Mouse (Mus musculus) kidney, adult 11 months (tissue): ENCODE measurements around the gene Rpl3l.
"Not testable (repeated sequence)": the region's sequence is repeated elsewhere in the genome, so short reads cannot be mapped to it uniquely, and the experiment has no call there.

Experiments
- DNase-seq: peaks from one replicate; pipeline ENCODE4 v3.0.0; 2022

Gene Rpl3l

GRCm38 (mm10) chr17:24727618-24728017, at the start of gene Rpl3l:
Gene Rpl3l (plus strand): TSS chr17:24727820.
- no peak for DNase-seq

GRCm38 (mm10) chr17:24686514-24686913, 41.1 kb upstream of the Rpl3l start:
- peak; percentile 49 for DNase-seq

DNA sequence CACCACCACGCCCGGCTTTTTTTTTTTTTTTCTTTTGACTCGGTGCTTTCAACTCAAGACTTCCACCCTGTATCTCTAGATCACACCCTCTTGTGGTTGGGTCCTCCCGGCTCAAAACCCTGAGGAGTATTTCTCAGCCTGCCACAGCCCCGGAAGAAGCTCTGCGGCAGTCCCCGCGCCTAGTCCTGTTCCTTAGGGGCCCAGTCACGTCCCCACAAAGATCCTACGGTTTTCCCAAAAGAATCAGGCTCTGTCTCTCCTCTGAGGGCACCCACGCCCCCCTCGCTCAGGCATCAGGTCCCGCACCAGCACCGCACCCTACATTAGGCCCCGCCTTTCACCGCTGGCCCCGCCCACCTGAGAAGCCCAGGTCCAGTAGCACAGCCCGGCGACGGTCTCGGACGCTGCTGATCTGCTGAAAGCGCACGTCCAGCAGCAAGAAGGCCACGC, 40.4 kb upstream of the Rpl3l start:
- DNase-seq = no peak

- DNase-seq = no peak
These were observed 40.0 kb upstream of the Rpl3l start for GRCm38 (mm10) chr17:24687599-24687998.

DNA sequence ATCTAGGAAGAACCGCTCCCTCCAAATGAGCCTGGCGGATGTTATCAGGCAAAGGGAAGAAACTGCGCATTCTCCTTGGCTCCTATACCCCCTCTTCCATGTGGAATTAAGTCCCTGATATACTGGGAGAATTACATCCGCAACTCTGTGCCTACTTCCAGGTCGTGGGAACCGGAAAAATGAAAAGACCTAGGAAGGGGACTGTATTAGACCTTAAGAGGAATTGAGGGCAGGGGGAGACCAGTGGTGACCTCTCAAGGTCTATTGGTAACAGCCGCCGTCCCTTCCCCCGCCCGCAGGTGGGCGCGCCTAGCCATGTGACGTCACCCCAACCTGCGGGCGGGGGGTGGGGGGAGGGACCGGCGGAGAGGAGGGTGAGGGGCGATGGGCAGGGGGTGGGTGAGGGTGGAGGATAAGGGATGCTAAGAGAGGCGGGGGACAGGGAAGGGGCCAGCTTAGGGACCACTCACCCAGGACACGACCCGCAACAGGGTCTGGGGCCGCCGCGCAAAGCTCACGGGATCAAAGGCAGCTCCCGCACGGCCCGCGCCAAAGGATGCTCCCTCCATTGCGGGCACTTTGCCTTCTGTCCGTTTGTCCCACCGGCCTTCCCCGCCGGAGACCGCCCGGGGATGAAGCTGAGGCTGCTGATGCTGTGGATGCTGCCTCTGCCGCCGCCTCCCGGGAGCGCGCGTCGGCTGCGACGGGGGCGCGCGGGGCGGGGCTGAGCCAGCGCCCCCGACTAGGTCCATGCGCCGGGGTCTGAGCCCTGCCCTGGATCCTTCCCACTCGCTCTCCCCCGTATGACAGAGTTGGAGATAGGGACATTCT, 38.2 kb upstream of the Rpl3l start, which contains the start of gene Syngr3:
Gene Syngr3, minus strand, starts transcription at position 705 of the 831 bp plus-strand sequence.
- no peak for DNase-seq

DNA sequence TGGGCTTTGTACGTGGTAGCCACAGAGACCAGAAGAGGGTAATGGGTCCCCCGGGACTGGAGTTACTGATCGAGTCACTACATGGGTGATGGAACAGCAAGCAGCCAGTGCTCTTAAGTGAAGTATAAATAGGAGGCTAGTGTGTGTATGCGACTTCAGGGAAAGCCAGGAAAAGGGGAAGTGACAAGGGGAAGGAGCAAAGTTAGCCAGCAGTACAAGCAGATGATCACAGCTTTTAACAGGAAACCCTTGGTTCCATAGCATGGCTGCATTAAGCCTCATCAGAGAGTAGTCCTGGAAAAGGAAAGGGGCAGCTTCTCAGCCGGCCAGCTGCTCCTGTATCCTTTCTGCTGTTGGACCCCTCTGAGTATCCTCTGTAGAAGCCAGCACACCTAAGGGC, 35.2 kb upstream of the Rpl3l start:
- no peak for DNase-seq

- DNase-seq = no peak
These were observed 32.2 kb upstream of the Rpl3l start for GRCm38 (mm10) chr17:24695326-24696010.

DNA sequence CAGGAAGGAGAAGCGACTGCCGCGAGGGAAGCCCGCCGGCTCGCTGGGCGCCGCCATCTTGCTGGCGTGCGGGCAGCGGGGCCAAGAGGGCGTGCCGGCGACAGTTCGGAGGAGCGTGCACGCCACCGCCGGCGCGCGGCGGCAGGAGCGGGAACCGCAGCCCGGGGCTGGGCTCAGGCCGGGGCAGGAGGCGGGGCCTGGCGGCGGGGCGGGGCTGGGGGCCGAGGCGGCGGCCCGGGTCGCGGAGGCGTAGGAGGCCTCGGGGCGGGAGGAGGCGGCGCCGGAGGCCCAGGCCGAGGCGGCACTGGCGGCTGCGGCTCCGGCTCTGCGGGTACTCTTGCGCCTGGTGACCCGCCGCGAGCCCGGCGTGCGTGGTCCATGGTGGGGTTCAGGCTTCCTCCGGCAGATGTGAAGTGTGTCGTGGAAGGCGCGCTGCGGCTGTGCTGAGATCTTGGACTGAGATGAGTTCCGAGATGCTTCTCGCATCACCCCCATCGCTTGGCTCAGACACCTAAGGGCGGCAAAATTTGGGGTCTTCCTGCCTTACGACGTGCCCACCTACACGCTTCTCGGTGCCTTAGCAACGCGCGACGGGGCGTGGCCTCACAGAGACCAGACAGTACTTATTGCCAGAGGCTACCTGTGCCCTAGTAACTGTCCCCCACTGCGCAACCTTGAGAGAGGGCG, 31.5 kb upstream of the Rpl3l start, which contains the start of the genes Gfer and Noxo1:
Gene Gfer, minus strand, starts transcription at position 146 of the 687 bp plus-strand sequence.
Gene Noxo1, plus strand, starts transcription at position 224 of the 687 bp plus-strand sequence.
- DNase-seq = peak; percentile 82

- no peak for DNase-seq
These were observed 29.6 kb upstream of the Rpl3l start for GRCm38 (mm10) chr17:24697985-24698384.

DNA sequence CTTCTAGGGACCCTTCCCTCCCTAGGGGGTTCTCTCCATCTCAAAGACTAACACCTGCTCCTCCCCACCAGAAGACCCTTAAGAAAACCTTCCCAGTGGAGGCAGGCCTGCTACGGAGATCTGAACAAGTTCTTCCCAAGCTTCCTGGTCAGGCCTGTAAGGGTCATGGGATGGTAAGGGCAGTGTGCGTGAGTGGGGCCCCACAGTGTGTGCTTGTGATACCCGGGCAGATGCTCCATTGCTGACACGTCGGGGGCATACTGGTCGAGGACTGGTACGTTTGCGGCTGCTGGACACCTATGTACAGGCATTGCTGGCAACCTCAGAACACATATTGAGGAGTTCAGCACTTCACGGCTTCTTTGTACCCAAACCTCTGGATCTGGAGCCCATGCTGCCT, 28.9 kb upstream of the Rpl3l start:
- DNase-seq = no peak

DNA sequence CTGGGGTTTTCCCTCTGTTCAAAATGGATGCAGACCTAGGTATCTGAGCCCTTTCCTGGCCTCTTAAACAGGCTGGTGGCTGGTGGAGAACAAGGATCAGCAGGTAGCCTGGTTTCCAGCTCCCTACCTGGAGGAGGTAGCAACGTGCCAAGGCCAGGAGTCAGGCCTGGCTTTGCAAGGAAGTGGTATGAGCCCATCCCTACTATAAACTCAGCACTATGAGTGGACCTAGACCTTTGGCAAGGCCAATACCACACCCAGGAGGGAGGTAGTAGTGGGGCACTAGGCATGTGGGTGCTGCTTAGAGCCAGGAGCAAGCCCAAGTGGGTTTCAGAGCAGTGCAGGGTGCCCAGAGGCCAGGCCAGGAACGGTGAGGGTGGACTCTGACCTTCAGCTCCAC, 28.1 kb upstream of the Rpl3l start:
- no peak for DNase-seq

GRCm38 (mm10) chr17:24701251-24701650, 26.4 kb upstream of the Rpl3l start:
- DNase-seq = no peak

DNA sequence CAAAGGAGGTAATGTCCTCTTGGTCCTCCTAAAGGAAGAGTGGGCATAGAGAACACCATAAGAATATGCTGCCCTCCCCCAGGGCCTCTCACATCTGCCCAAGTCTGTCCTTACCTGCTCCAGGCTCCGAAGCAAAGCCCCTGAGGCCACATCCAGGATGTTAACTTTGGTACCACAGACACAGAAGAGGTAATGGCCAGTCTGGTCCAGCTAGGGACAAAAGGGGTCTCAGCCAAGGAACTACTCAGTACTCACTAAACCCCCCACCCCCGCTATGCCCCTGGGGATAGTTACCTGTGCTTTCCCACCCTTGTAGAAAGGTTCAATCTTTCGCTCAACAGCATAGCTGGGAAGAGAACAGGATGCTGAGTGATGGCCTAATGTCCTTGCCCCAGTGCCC, 21.8 kb upstream of the Rpl3l start:
- no peak for DNase-seq

DNA sequence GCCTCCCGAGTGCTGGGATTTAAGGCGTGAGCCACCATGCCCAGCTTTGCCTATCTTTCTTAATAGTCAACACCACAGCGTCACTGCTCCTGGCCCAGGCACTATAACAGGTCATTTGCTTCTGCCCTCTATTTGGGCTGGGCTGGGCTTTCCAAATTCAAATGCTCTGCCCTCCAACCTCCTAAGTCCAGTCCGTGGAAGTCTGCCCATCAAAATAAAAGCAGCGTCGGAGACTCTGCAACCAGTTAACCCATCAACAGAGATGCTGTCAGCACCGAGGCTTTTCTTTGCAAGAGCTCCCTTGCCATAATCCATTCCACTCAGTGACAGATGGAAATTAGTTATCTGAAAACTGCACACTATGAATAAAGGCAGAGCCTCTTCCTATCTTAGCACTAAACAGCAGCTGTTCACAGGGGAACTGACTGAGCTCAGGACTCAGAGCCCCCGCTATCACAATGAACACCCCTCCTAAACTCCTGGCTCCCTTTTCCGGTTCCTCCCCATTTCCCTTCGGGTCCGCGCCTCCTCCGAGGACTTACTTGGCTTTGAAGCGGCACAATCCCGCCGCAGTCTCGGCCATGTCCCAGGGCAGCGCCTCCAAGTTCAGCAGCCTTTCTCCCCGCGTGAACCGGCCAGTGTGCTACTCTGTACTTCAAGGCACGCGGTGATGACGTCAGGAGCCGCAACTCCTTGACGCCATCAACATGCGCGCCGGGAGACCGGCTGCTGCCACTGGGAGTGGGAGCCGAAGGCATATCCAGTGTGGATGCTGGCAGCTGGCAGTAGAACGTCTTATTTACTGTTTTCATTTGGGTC, 20.4 kb upstream of the Rpl3l start, which contains the start of gene Tbl3:
Gene Tbl3, minus strand, starts transcription at position 679 of the 819 bp plus-strand sequence.
- DNase-seq = peak; percentile 91

DNA sequence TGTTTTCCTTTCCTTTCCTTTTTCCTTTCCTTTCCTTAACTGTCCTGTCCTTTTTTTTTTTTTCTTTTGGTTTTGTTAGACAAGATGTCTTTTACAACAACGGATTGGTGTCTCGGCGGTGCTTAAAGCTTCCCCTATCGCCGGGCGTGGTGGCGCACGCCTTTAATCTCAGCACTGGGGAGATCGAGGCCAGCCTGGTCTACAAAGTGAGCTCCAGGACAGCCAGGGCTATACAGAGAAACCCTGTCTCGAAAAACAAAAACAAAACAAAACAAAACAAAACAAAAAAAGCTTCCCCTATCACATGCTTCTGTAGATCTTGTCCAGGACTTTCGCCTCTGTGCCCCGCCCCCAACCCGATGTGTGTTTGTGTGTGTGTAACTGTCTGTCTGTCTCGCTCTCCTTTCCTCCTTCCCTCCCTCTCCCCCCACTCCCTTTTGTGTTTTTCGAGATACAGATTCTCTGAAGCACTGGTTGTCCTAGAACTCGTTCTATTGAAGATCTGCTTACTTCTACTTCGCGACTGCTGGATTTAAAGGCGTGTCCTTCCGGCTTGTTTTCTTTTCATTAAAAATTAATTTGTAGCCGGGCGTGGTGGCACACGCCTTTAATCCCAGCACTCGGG, 19.7 kb upstream of the Rpl3l start:
- no peak for DNase-seq

DNA sequence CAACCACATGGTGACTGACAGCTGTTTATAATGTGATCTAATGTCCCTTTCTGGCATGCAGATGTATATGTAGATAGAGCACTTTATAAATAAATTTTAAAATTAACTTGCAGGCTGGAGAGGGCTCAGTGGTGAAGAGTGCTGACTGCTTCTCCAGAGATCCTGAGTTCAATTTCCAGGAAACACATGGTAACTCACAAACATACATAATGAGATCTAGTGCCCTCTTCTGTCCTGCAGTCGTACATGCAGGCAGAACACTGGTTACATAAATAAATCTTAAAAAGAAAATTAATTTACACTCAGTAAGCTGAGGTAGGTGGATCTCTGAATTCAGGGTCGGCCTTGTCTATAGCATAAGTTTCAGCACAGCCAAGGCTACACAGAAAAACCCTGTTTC, 19.0 kb upstream of the Rpl3l start:
- no peak for DNase-seq

GRCm38 (mm10) chr17:24715556-24715955, 12.1 kb upstream of the Rpl3l start:
- no peak for DNase-seq

GRCm38 (mm10) chr17:24716166-24716682, 11.4 kb upstream of the Rpl3l start:
- no peak for DNase-seq

- no peak for DNase-seq
These were observed 9.7 kb upstream of the Rpl3l start, which contains the start of the genes Rnf151 and Rps2 for GRCm38 (mm10) chr17:24717943-24718342. Gene Rnf151 (minus strand): TSS chr17:24718063. Gene Rps2 (plus strand): TSS chr17:24718116.

- not testable (repeated sequence) for DNase-seq
These were observed 8.7 kb upstream of the Rpl3l start for GRCm38 (mm10) chr17:24718938-24719337.

- peak; percentile 98 for DNase-seq
These were observed 8.0 kb upstream of the Rpl3l start for GRCm38 (mm10) chr17:24719494-24720222.
